Mouse (Mus musculus) c-Kit-negative CD71-positive TER-119-positive erythroid progenitor cells, embryonic 14.5 days (primary cell): ENCODE measurements around the gene Fgfr4.
"Not testable (repeated sequence)": the region's sequence is repeated elsewhere in the genome, so short reads cannot be mapped to it uniquely, and the experiment has no call there.

Experiments
- DNase-seq: peaks from one replicate; pipeline ENCODE4 v3.0.0-alpha.2; 2013; ENCODE audit warnings: low read depth, low spot score

Gene Fgfr4

GRCm38 (mm10) chr13:55171517-55172335, 19.3 kb downstream of the Fgfr4 start:
- no peak for DNase-seq

- no peak for DNase-seq
These were observed 19.9 kb downstream of the Fgfr4 start for GRCm38 (mm10) chr13:55172336-55172770.

- no peak for DNase-seq
These were observed 21.9 kb downstream of the Fgfr4 start for GRCm38 (mm10) chr13:55174347-55174746.

- no peak for DNase-seq
These were observed 23.8 kb downstream of the Fgfr4 start for GRCm38 (mm10) chr13:55176265-55176664.

- no peak for DNase-seq
These were observed 25.6 kb downstream of the Fgfr4 start for GRCm38 (mm10) chr13:55177903-55178496.

GRCm38 (mm10) chr13:55178556-55178955, 26.1 kb downstream of the Fgfr4 start:
- DNase-seq: peak; percentile 61

- no peak for DNase-seq
These were observed 27.2 kb downstream of the Fgfr4 start for GRCm38 (mm10) chr13:55179591-55179990.

- DNase-seq: no peak
These were observed 29.3 kb downstream of the Fgfr4 start for GRCm38 (mm10) chr13:55181786-55182172.

GRCm38 (mm10) chr13:55182173-55182894, 29.9 kb downstream of the Fgfr4 start:
- peak; percentile 47 for DNase-seq

GRCm38 (mm10) chr13:55183382-55183781, 30.9 kb downstream of the Fgfr4 start:
- DNase-seq: no peak

GRCm38 (mm10) chr13:55187062-55187461, 34.6 kb downstream of the Fgfr4 start:
- not testable (repeated sequence) for DNase-seq

- DNase-seq: no peak
These were observed 37.2 kb downstream of the Fgfr4 start for GRCm38 (mm10) chr13:55189531-55190107.

- DNase-seq: peak; percentile 88
These were observed 37.9 kb downstream of the Fgfr4 start for GRCm38 (mm10) chr13:55190121-55190868.

- no peak for DNase-seq
These were observed 39.1 kb downstream of the Fgfr4 start for GRCm38 (mm10) chr13:55191535-55191934.

- not testable (repeated sequence) for DNase-seq
These were observed 50.3 kb downstream of the Fgfr4 start for GRCm38 (mm10) chr13:55202758-55203157.

GRCm38 (mm10) chr13:55203740-55204139, 51.3 kb downstream of the Fgfr4 start:
- DNase-seq: no peak

GRCm38 (mm10) chr13:55204667-55205389, 52.4 kb downstream of the Fgfr4 start:
- no peak for DNase-seq

- DNase-seq: no peak
These were observed 53.2 kb downstream of the Fgfr4 start for GRCm38 (mm10) chr13:55205448-55206205.

GRCm38 (mm10) chr13:55208837-55209648, 56.6 kb downstream of the Fgfr4 start:
- DNase-seq: no peak
